Mouse (Mus musculus) midbrain, embryonic 12.5 days (tissue): ENCODE data around the gene Plin5. TPM values are rescaled to one million over a fixed set of nuclear protein-coding genes. Genes with fewer than 3 reads are reported as not detected.
A peak's percentile ranks its signal among the peaks of the same experiment; 100 is the strongest.

ENCODE experiments used
- ATAC-seq: fragments of 200-750 bp; cut with Nextera tagmentation; 2 replicates; pipeline ENCODE4 v1.8.0; 2017; ENCODE audit warnings: low read depth, moderate TSS enrichment, moderate library complexity; ENCODE audit not compliant: low FRiP score
- H3K27ac ChIP-seq: fragments of 300-500 bp; sonication (generic); replicated peaks from 2 replicates; pipeline ENCODE4 v1.5.1; 2016; ENCODE audit warnings: mild to moderate bottlenecking
- H3K27me3 ChIP-seq: fragments of 300-500 bp; sonication (generic); 2 replicates; pipeline ENCODE4 v1.6.1; 2016; ENCODE audit warnings: mild to moderate bottlenecking
- H3K36me3 ChIP-seq: fragments of 300-500 bp; sonication (generic); 2 replicates; pipeline ENCODE4 v1.6.1; 2016
- H3K4me1 ChIP-seq: fragments of 300-500 bp; sonication (generic); 2 replicates; pipeline ENCODE4 v1.6.1; 2016
- H3K4me2 ChIP-seq: fragments of 300-500 bp; sonication (generic); replicated peaks from 2 replicates; pipeline ENCODE4 v1.6.1; 2016; ENCODE audit warnings: mild to moderate bottlenecking, moderate library complexity
- H3K4me3 ChIP-seq: fragments of 300-500 bp; sonication (generic); 2 replicates; pipeline ENCODE4 v1.5.1; 2016; ENCODE audit warnings: mild to moderate bottlenecking
- H3K9ac ChIP-seq: fragments of 300-500 bp; sonication (generic); replicated peaks from 2 replicates; pipeline ENCODE4 v1.6.1; 2016; ENCODE audit warnings: mild to moderate bottlenecking, moderate library complexity
- H3K9me3 ChIP-seq: fragments of 300-500 bp; sonication (generic); 2 replicates; pipeline ENCODE4 v1.6.1; 2016; ENCODE audit warnings: mild to moderate bottlenecking
- WGBS: fragments of 180-500 bp; shearing (Covaris S2); methylation state at CpG from one replicate; pipeline ENCODE4 v1.1.7; 2016; 5-methylcytosine and 5-hydroxymethylcytosine counted together
- polyA plus RNA-seq: library from polyadenylated mRNA; unstranded; fragments of >200 nt; fragmentation: Nextera tagmentation; extraction: Ambion mirVana; gene quantifications from 2 replicates; pipeline ENCODE4 v1.2.1, GENCODE M21; 2016

Gene Plin5
- polyA plus RNA-seq, 1 experiment from 2014 or later: 0.14 TPM

DNA sequence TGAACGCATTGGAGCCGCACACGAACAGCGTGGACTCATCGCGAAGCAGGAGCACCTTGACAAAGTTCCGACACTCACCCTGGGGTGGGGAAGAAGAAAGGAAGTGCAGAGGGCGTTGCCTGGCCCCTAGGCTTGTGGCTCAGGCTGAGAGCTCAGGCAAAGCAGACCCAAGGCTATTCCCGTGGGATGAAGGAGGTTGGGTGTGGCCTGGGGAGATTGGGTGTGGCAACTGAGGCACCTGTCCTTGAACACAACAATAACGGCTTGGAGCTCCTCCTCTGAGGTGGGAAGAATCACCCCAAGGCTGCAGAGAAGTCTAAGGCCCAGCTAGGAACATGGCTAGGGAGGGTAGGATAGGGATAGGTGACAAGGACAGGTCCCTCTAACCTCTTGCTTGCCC lies 13.7 kb upstream of the Plin5 start:
- no peaks in the 10 kb centered on the region for H3K9me3 ChIP-seq

DNA sequence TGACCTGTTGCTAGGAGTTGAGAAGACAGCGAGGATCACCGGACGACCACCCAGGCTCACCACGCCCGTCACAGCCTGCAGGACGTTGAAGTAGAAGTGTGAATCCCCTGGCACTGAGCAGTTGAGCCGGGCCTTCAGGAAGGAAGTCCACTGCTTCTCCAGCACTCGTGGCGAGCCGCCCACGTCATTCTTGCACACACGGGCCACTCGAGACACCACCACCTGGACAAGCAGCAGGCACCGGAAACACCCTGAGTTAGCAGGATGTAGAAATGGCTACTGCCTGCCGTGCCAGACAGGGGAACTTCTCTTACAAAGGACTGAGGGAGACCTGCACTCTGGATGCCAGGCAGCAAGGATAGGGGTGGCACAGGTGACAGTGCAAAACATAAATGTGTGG lies 10.8 kb upstream of the Plin5 start:
- peaks cover under 1% of the 10 kb centered on the region; the same call in 1 of the 2 replicates for H3K9me3 ChIP-seq
- peaks cover 30% of the 10 kb centered on the region for H3K27me3 ChIP-seq
- H3K9ac ChIP-seq: no peak overlapping the region
- no peak overlapping the region for H3K4me3 ChIP-seq
- WGBS: 87% methylated on average over 15 of the region's 15 CpGs
- H3K36me3 ChIP-seq: peaks cover 41% of the 10 kb centered on the region
- peaks cover 8% of the 10 kb centered on the region; the same call in 1 of the 2 replicates for H3K4me1 ChIP-seq
- no peak overlapping the region for H3K27ac ChIP-seq
- H3K4me2 ChIP-seq: no peak overlapping the region
- no peak for ATAC-seq

More for the DNA sequence above, 13.7 kb upstream of the Plin5 start:
- 94% methylated on average over 10 of the region's 10 CpGs for WGBS
- Histone ChIP-seq H3K9ac (no peak overlapping the region), H3K27me3 (peaks cover 20% of the 10 kb centered on the region), H3K4me2 (no peak overlapping the region), H3K4me3 (no peak overlapping the region), H3K27ac (no peak overlapping the region), H3K4me1 (peaks cover 11% of the 10 kb centered on the region), H3K36me3 (peaks cover 34% of the 10 kb centered on the region)
- ATAC-seq: no peak

- Histone ChIP-seq H3K27me3 (peaks cover 50% of the 10 kb centered on the region), H3K4me3 (no peak overlapping the region), H3K9me3 (peaks cover 15% of the 10 kb centered on the region), H3K27ac (no peak overlapping the region), H3K9ac (no peak overlapping the region), H3K4me1 (peaks cover 8% of the 10 kb centered on the region; the same call in 1 of the 2 replicates), H3K4me2 (no peak overlapping the region), H3K36me3 (peaks cover 39% of the 10 kb centered on the region)
- ATAC-seq: no peak
- WGBS: 80% methylated on average over 11 of the region's 11 CpGs
These were observed 8.8 kb upstream of the Plin5 start for GRCm38 (mm10) chr17:56126175-56126574.

DNA sequence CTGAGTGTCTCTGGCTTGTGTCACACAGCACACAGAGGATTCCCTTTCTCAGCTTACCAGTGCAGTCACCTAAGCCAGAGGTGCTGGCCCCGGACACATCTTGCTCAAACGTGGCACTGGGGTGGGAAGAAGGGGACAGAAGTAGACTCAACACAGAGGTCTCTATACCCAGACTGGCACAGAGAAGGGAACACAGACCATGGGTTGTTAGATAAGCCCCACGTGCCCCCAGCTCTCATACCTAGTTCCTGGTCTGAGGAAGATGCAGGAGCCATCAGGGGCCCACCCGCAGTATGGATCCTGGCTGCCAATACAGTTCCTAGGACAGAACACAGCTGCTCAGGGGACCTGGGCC lies 7.9 kb upstream of the Plin5 start:
- Histone ChIP-seq H3K36me3 (peaks cover 30% of the 10 kb centered on the region), H3K4me2 (no peak overlapping the region), H3K27me3 (peaks cover 60% of the 10 kb centered on the region), H3K4me1 (peaks cover 8% of the 10 kb centered on the region; the same call in 1 of the 2 replicates), H3K9me3 (peaks cover 15% of the 10 kb centered on the region), H3K27ac (no peak overlapping the region), H3K9ac (no peak overlapping the region), H3K4me3 (no peak overlapping the region)
- 79% methylated on average over 4 of the region's 4 CpGs for WGBS
- no peak for ATAC-seq

GRCm38 (mm10) chr17:56124377-56125275 lies 7.2 kb upstream of the Plin5 start:
- WGBS: 8% methylated on average over 46 of the region's 59 CpGs
- Histone ChIP-seq H3K4me3 (peak overlapping the region; percentile 35), H3K4me2 (peak overlapping the region; percentile 54), H3K9ac (0 out of 2 replicates have a peak overlapping the region, but pooled peaks have one; percentile 41), H3K9me3 (peaks cover 15% of the 10 kb centered on the region), H3K4me1 (peaks cover 8% of the 10 kb centered on the region; the same call in 1 of the 2 replicates), H3K27ac (no peak overlapping the region), H3K36me3 (peaks cover 25% of the 10 kb centered on the region), H3K27me3 (peaks cover 66% of the 10 kb centered on the region)
- peak; percentile 35 for ATAC-seq

GRCm38 (mm10) chr17:56123681-56124340 lies 6.4 kb upstream of the Plin5 start:
- Histone ChIP-seq H3K27ac (no peak overlapping the region), H3K4me1 (peaks cover 8% of the 10 kb centered on the region; the same call in 1 of the 2 replicates), H3K4me3 (peak overlapping the region; percentile 35), H3K36me3 (peaks cover 19% of the 10 kb centered on the region), H3K27me3 (peaks cover 74% of the 10 kb centered on the region), H3K4me2 (peak overlapping the region; percentile 54), H3K9me3 (peaks cover 15% of the 10 kb centered on the region), H3K9ac (0 out of 2 replicates have a peak overlapping the region, but pooled peaks have one; percentile 41)
- ATAC-seq: no peak
- WGBS: 48% methylated on average over 59 of the region's 59 CpGs

- Histone ChIP-seq H3K4me3 (no peak overlapping the region), H3K9me3 (peaks cover 15% of the 10 kb centered on the region), H3K4me2 (no peak overlapping the region), H3K4me1 (peaks cover 8% of the 10 kb centered on the region; the same call in 1 of the 2 replicates), H3K36me3 (peaks cover 16% of the 10 kb centered on the region), H3K27me3 (peaks cover 80% of the 10 kb centered on the region), H3K27ac (no peak overlapping the region), H3K9ac (no peak overlapping the region)
- no peak for ATAC-seq
- 90% methylated on average over 11 of the region's 12 CpGs for WGBS
These were observed 5.8 kb upstream of the Plin5 start for GRCm38 (mm10) chr17:56123161-56123560.

GRCm38 (mm10) chr17:56121826-56122225 lies 4.4 kb upstream of the Plin5 start, which contains the start of gene Lrg1:
Lrg1 (minus strand) TSS chr17:56122001.
- no peak within 1 kb of the TSS for H3K27ac ChIP-seq
- no peak within 1 kb of the TSS for H3K4me3 ChIP-seq
- 65% methylated on average over 2 of the region's 2 CpGs for WGBS
- peaks cover 90% of the 10 kb centered on the region for H3K27me3 ChIP-seq
- peaks cover 15% of the 10 kb centered on the region for H3K9me3 ChIP-seq
- H3K36me3 ChIP-seq: peaks cover 7% of the 10 kb centered on the region
- no peak within 1 kb of the TSS for H3K9ac ChIP-seq
- peaks cover 14% of the 10 kb centered on the region for H3K4me1 ChIP-seq
- no peak within 1 kb of the TSS for H3K4me2 ChIP-seq
- ATAC-seq: no peak

- H3K4me1 ChIP-seq: peaks cover 14% of the 10 kb centered on the region
- no peak overlapping the region for H3K9ac ChIP-seq
- peaks cover 7% of the 10 kb centered on the region for H3K36me3 ChIP-seq
- no peak for ATAC-seq
- H3K27me3 ChIP-seq: peaks cover 90% of the 10 kb centered on the region
- no peak overlapping the region for H3K27ac ChIP-seq
- H3K9me3 ChIP-seq: peaks cover 15% of the 10 kb centered on the region
- H3K4me2 ChIP-seq: no peak overlapping the region
- WGBS: 7% methylated on average over 66 of the region's 66 CpGs
- no peak overlapping the region for H3K4me3 ChIP-seq
These were observed 2.8 kb upstream of the Plin5 start for GRCm38 (mm10) chr17:56119981-56120880.

GRCm38 (mm10) chr17:56119431-56119830 lies 2.0 kb upstream of the Plin5 start:
- peaks cover 7% of the 10 kb centered on the region for H3K36me3 ChIP-seq
- no peak overlapping the region for H3K9ac ChIP-seq
- H3K9me3 ChIP-seq: peaks cover 15% of the 10 kb centered on the region
- H3K4me3 ChIP-seq: no peak overlapping the region
- no peak overlapping the region for H3K4me2 ChIP-seq
- H3K27me3 ChIP-seq: peaks cover 83% of the 10 kb centered on the region
- 50% methylated on average over 12 of the region's 12 CpGs for WGBS
- H3K27ac ChIP-seq: no peak overlapping the region
- ATAC-seq: no peak
- H3K4me1 ChIP-seq: peaks cover 10% of the 10 kb centered on the region

DNA sequence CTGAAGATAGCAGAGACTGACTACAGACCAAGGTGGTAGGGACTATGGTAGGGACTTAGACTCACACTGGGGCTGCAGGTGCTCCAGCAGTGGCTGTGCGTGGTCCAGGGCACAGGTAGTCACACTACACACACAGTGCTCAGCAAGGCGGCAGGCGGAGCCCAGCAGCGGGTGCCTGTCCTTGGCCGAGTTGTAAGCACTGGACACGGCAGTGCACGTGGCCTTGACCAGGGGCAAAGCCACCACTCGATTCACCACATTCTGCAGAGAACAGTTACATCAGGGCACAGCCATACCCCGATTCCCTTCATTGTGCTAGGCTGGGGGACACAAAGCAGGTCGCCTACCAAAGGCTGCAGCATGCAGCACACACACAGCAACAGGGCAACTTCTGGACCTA lies 1.2 kb downstream of the Plin5 start:
- Histone ChIP-seq H3K4me3 (no peak overlapping the region), H3K9me3 (no peaks in the 10 kb centered on the region), H3K4me1 (peaks cover 10% of the 10 kb centered on the region), H3K4me2 (no peak overlapping the region), H3K36me3 (no peaks in the 10 kb centered on the region), H3K27me3 (peaks cover 50% of the 10 kb centered on the region), H3K27ac (no peak overlapping the region), H3K9ac (no peak overlapping the region)
- 81% methylated on average over 10 of the region's 10 CpGs for WGBS
- ATAC-seq: no peak
